Mouse (Mus musculus): ENCODE data around the gene H2-T23. TPM values are rescaled to one million over a fixed set of nuclear protein-coding genes. Genes with fewer than 3 reads are reported as not detected.

The H2-T23 gene
- total and polyA plus RNA-seq, 3 experiments: 12.2 to 18.3 TPM; not detected in 1

DNA sequence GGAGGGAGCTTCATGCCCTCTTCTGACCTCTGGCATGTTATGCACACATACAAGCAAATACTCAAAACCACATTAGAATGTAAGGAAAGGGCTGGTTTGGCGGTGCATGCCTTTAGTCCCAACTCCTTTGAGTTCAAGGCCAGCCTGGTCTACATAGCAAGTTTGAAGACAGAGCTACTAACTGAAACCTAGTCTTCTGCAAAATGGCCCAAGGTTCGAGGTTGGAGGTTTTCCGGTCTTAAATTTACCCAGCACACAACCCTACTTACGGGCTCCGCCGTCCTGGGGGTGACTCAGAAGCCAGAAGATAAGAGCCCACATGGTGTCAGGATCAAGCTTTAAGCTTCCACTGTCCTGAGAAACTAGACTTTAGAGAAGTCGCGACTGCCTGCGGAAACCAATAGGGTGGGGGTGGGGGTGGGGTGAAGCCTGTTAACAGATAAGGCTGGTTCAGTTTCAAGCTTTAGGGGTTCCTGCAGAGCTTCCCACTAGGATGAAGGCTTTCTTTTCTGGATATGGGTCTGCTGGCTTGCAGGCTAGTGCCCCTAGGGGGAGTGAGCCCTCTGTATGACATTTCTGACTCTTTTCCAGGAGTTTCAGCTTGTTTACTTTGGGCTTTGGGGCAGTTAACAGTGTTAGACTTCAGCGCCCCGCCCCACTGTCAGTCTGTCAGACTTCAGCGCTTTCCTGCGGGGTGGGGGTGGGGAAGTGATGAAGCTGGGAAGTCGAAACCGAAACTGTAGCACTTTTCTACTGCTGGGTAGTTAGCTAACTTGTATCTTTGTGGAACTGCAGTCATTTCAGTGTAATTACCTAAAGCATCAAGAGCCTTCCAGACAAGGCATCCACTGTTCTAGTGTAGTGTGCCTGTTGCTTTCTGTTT is 12.2 kb downstream of the H2-T23 start, which contains the start of gene H2-T24 (continued):
- TF ChIP-seq CTCF (IDR thresholded peaks at IDR 0.05 in 2 of 3, conservative IDR thresholded peaks at IDR 0.05 in 1 of 3; ENCODE audit: control insufficient read depth in 1 of 3, insufficient read depth in 1 of 3, low read depth in 2 of 3, low read length in 3 of 3, poor library complexity in 1 of 3, severe bottlenecking in 1 of 3): peak in 1 of 3 experiments; percentile 21; a peak in 2 of 6 replicates
- no peak; the same call in 1 of the 2 replicates for TF ChIP-seq MYB (IDR thresholded peaks at IDR 0.05; ENCODE audit: low read depth, low read length)
- no peak for TF ChIP-seq MAFK (IDR thresholded peaks at IDR 0.05; ENCODE audit: borderline replicate concordance, low read depth, low read length)
- no peak for TF ChIP-seq SMC3 (IDR thresholded peaks at IDR 0.05; ENCODE audit: low read depth, low read length)
- no peak for TF ChIP-seq POLR2AphosphoS2 (IDR thresholded peaks at IDR 0.05; ENCODE audit: low read length)

DNA sequence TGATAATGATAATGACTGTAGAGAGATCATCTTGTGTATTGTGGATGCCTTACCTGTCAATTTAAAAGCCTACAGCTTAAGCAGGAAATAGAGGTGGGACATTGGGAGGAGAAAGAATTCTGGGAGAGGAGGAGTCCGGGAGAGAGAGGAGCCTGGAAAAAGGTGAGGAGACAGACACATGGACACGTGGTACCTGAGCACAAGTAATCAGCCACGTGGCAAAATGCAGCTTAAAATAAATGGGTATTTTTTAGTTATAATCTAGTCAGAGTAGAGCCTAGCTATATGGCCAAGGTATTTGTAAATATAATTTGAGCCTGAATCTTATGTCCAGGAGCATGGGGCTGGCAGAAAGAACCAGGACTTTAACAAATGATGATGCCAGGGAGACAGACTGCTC is 13.1 kb downstream of the H2-T23 start:
- peak overlapping the region; percentile 52 for H3K4me3 ChIP-seq (ENCODE audit: control insufficient read depth in 1 of 2, insufficient read depth in 1 of 2, low read depth in 2 of 2, low read length in 2 of 2)
- peak overlapping the region; percentile 60 for H3K9ac ChIP-seq (ENCODE audit: control insufficient read depth, low read depth, low read length, poor library complexity, severe bottlenecking)
- DNase-seq (ENCODE audit: low read depth, low spot score): peak; percentile 34
- H3K27me3 ChIP-seq (ENCODE audit: control insufficient read depth in 1 of 2, insufficient read depth in 2 of 2, low read length in 2 of 2): no peaks in the 10 kb centered on the region
- peaks cover 26 to 59% of the 10 kb centered on the region in 2 experiments for H3K4me1 ChIP-seq (ENCODE audit: control insufficient read depth in 1 of 2, insufficient read depth in 2 of 2, low read length in 2 of 2)
- peaks cover 77% of the 10 kb centered on the region for H3K79me2 ChIP-seq (ENCODE audit: control insufficient read depth, insufficient read depth, low read length, poor library complexity)
- no peaks in the 10 kb centered on the region for H3K9me3 ChIP-seq (replicated peaks; ENCODE audit: insufficient read depth, low read length)
- TF ChIP-seq MEF2A (IDR thresholded peaks at IDR 0.05; ENCODE audit: extremely low read depth, insufficient replicate concordance, low read depth, low read length, poor library complexity, severe bottlenecking): no peak
- no peak for TF ChIP-seq ZMIZ1 (IDR thresholded peaks at IDR 0.05; ENCODE audit: low read depth, low read length)
- peak; percentile 90 for TF ChIP-seq MXI1 (IDR thresholded peaks at IDR 0.05; ENCODE audit: low read depth, low read length)
- peak; percentile 97 for TF ChIP-seq MYC (IDR thresholded peaks at IDR 0.05; ENCODE audit: low read depth, low read length)
- TF ChIP-seq MAX (IDR thresholded peaks at IDR 0.05; ENCODE audit: low read length): peak; percentile 90
- no peak; the same call in 1 of the 2 replicates for TF ChIP-seq SIN3A (IDR thresholded peaks at IDR 0.05; ENCODE audit: low read length)
- peak; percentile 68 for TF ChIP-seq USF1 (IDR thresholded peaks at IDR 0.05; ENCODE audit: low read depth, low read length)
- peaks cover 13 to 58% of the 10 kb centered on the region in 2 experiments for H3K36me3 ChIP-seq (ENCODE audit: control insufficient read depth in 1 of 2, insufficient read depth in 2 of 2, low read length in 2 of 2)
- H3K27ac ChIP-seq (ENCODE audit: control insufficient read depth, low read depth, low read length): peak overlapping the region; percentile 97

DNA sequence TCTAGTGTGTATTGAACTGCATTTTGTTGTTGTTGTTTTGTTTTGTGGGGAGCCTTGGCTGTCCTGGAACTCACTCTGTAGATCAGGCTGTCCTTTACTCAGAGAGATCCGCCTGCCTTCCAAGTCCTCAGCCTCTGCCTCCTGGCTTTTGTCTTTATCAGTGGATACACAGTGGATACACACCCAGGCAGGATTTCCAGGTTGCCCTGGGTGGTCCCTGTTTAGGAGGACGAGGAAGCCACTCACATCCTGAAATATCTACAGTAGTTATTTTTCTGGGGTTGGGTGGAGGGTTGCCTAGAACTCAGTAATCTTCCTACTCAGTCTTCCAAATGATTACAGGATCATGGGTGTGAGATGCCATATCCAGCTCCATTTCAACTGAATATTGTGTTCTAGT is 13.7 kb downstream of the H2-T23 start:
- TF ChIP-seq NELFE (IDR thresholded peaks at IDR 0.05; ENCODE audit: low read depth, low read length) (no peak), RCOR1 (IDR thresholded peaks at IDR 0.05; ENCODE audit: low read depth, low read length) (no peak), TAL1 (IDR thresholded peaks at IDR 0.05; ENCODE audit: low read length) (no peak), MYB (IDR thresholded peaks at IDR 0.05; ENCODE audit: low read depth, low read length) (no peak), POLR2AphosphoS2 (IDR thresholded peaks at IDR 0.05; ENCODE audit: low read length) (no peak), BHLHE40 (IDR thresholded peaks at IDR 0.05; ENCODE audit: borderline replicate concordance, low read depth, low read length) (no peak)
- H3K27ac ChIP-seq (ENCODE audit: control insufficient read depth, low read depth, low read length): peak overlapping the region; percentile 97
- peak overlapping the region; percentile 60 for H3K9ac ChIP-seq (ENCODE audit: control insufficient read depth, low read depth, low read length, poor library complexity, severe bottlenecking)
- no peaks in the 10 kb centered on the region for H3K9me3 ChIP-seq (replicated peaks; ENCODE audit: insufficient read depth, low read length)
- peaks cover 15 to 58% of the 10 kb centered on the region in 2 experiments for H3K36me3 ChIP-seq (ENCODE audit: control insufficient read depth in 1 of 2, insufficient read depth in 2 of 2, low read length in 2 of 2)
- peak overlapping the region; percentile 32 to 52; a peak in 3 of 4 replicates for H3K4me3 ChIP-seq (ENCODE audit: control insufficient read depth in 1 of 2, insufficient read depth in 1 of 2, low read depth in 2 of 2, low read length in 2 of 2)
- peak; percentile 42 for DNase-seq (ENCODE audit: low read depth, low spot score)
- H3K27me3 ChIP-seq (ENCODE audit: control insufficient read depth in 1 of 2, insufficient read depth in 2 of 2, low read length in 2 of 2): no peaks in the 10 kb centered on the region
- peaks cover 22 to 57% of the 10 kb centered on the region in 2 experiments for H3K4me1 ChIP-seq (ENCODE audit: control insufficient read depth in 1 of 2, insufficient read depth in 2 of 2, low read length in 2 of 2)
- peaks cover 78% of the 10 kb centered on the region for H3K79me2 ChIP-seq (ENCODE audit: control insufficient read depth, insufficient read depth, low read length, poor library complexity)

Data from MEL (cell line).